Mouse (Mus musculus) Patski (cell line): ENCODE measurements around the gene Mrps14. TPM values are rescaled to one million over a fixed set of nuclear protein-coding genes. Genes with fewer than 3 reads are reported as not detected.

Source experiments
- ATAC-seq: fragments of 100-300 bp; one replicate; pipeline ENCODE4 v1.8.0; 2021
- CTCF ChIA-PET: fragments of 350-600 bp; sonication (Branson Sonifier 250); formaldehyde crosslinking; loops from one replicate; lab custom pipeline; 2022; ENCODE audit warnings: inconsistent platforms; lab: Charles Lee
- POLR2A ChIA-PET: fragments of 350-600 bp; sonication (Branson Sonifier 250); formaldehyde crosslinking; loops from one replicate; lab custom pipeline; 2022; ENCODE audit warnings: antibody characterized with exemption, inconsistent platforms; lab: Charles Lee
- DNase-seq: peaks from one replicate; pipeline ENCODE4 v3.0.0-alpha.2; 2011; ENCODE audit warnings: low read depth, low spot score
- H3K27me3 ChIP-seq: fragments of 371-371 bp; one replicate; pipeline ENCODE4 v1.5.1; 2021
- CTCF ChIP-seq: fragments of 100-300 bp; IDR thresholded peaks from one replicate; pipeline ENCODE4 v1.5.1; 2021
- in situ Hi-C: fragments of 300-500 bp; cut with MboI; formaldehyde crosslinking; loops from 3 replicates; pipeline ENCODE4 v1.11.1; 2018; ENCODE audit warnings: low pct_unique_long_range_greater_than_20kb, mixed read lengths
- polyA plus RNA-seq: library from polyadenylated mRNA; unstranded; gene quantifications from one replicate; pipeline ENCODE4 v1.2.3, GENCODE M21; 2021

Mrps14 gene
- polyA plus RNA-seq, 1 experiment from 2014 or later: 97.8 TPM

DNA sequence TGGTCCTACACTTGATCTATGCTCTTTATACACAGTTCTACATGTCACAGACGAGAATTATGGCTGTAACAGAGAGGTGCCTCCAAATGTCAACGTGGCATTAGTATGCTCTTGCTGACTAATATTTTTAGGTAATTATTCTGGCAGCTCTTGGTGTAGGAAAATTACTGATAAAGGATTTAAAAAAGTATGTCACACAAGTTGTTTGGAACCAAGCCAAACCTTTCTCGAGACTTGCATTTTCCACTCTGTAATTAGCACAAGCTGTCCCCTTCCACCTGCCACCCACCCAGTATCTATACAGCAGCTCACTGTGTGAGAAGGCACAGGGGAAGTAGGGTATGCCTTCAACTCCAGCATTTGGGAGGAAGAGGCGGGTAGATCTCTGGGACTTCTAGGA is 51.8 kb downstream of the Mrps14 start:
- DNase-seq (no peak), ATAC-seq (no peak)
- in situ Hi-C loops: no loop called here
- no peaks in the 10 kb centered on the region for H3K27me3 ChIP-seq
- ChIA-PET CTCF (interaction anchor here (1.2 to 1.5 kb wide), 3 partner anchors 9 to 131 kb away, joined by 3 to 7 read pairs (median 4); no protein-coding TSS in a partner anchor), POLR2A (interaction anchor here (1.6 kb wide), 1 partner anchor 11 kb away, joined by 4 read pairs; no protein-coding TSS in a partner anchor)
- TF ChIP-seq CTCF: no peak

- DNase-seq (no peak), ATAC-seq (no peak)
- ChIA-PET CTCF (interaction anchor here (1.0 to 1.5 kb wide), 3 partner anchors 9 to 19 kb away, joined by 3 to 4 read pairs (median 4); no protein-coding TSS in a partner anchor), POLR2A (interaction anchor here (1.6 kb wide), 1 partner anchor 10 kb away, joined by 4 read pairs; no protein-coding TSS in a partner anchor)
- TF ChIP-seq CTCF: no peak
- in situ Hi-C loops: no loop called here
- H3K27me3 ChIP-seq: no peaks in the 10 kb centered on the region
These were observed 52.5 kb downstream of the Mrps14 start for GRCm38 (mm10) chr1:160247473-160247872.

GRCm38 (mm10) chr1:160249786-160250185 is 54.8 kb downstream of the Mrps14 start:
- no peak for TF ChIP-seq CTCF
- POLR2A ChIA-PET: no interaction called here
- CTCF ChIA-PET: interaction anchor here (1.7 kb wide), 1 partner anchor 127 kb away, joined by 5 read pairs; no protein-coding TSS in a partner anchor
- ATAC-seq (no peak), DNase-seq (no peak)
- in situ Hi-C loops: no loop called here
- H3K27me3 ChIP-seq: no peaks in the 10 kb centered on the region

- ATAC-seq (no peak), DNase-seq (no peak)
- no peaks in the 10 kb centered on the region for H3K27me3 ChIP-seq
- CTCF ChIA-PET: interaction anchor here (1.7 kb wide), 1 partner anchor 126 kb away, joined by 5 read pairs; no protein-coding TSS in a partner anchor
- POLR2A ChIA-PET: no interaction called here
- TF ChIP-seq CTCF: no peak
- in situ Hi-C loops: no loop called here
These were observed 55.8 kb downstream of the Mrps14 start for GRCm38 (mm10) chr1:160250782-160251181.

- no peaks in the 10 kb centered on the region for H3K27me3 ChIP-seq
- DNase-seq (no peak), ATAC-seq (no peak)
- in situ Hi-C loops: no loop called here
- ChIA-PET POLR2A (no interaction called here), CTCF (interaction anchor here (1.7 kb wide), 1 partner anchor 126 kb away, joined by 5 read pairs; no protein-coding TSS in a partner anchor)
- TF ChIP-seq CTCF: no peak
These were observed 56.5 kb downstream of the Mrps14 start for GRCm38 (mm10) chr1:160251388-160252007.

Other genes with a start within 250 kb of the Mrps14 start
- 33.1 TPM for gene 4930523C07Rik, start 150.8 kb upstream of the Mrps14 start, polyA plus RNA-seq
- gene Tnn, start 41.6 kb upstream of the Mrps14 start, polyA plus RNA-seq: 0.03 TPM
- 136 TPM for gene Cacybp, start 17.7 kb downstream of the Mrps14 start, polyA plus RNA-seq